Mouse (Mus musculus): Measurements from ENCODE around the gene Ino80d.

Gene Ino80d

GRCm38 (mm10) chr1:62991021-62991420, 123.4 kb downstream of the Ino80d start:
- DNase-seq (ENCODE audit: low spot score in 2 of 2), result no peak

- DNase-seq (ENCODE audit: low spot score in 2 of 2), result no peak
Measured at GRCm38 (mm10) chr1:62987561-62987960, 126.9 kb downstream of the Ino80d start.

- peak in 1 of 2 experiments; percentile 12 for DNase-seq (ENCODE audit: low spot score in 2 of 2)
Measured at GRCm38 (mm10) chr1:62986267-62986666, 128.2 kb downstream of the Ino80d start.

GRCm38 (mm10) chr1:62984566-62984965, 129.9 kb downstream of the Ino80d start:
- peak in 1 of 2 experiments; percentile 21 for DNase-seq (ENCODE audit: low spot score in 2 of 2)

- no peak for DNase-seq (ENCODE audit: low spot score in 2 of 2)
Measured at GRCm38 (mm10) chr1:62976742-62977141, 137.7 kb downstream of the Ino80d start.

GRCm38 (mm10) chr1:62966885-62967284, 147.6 kb downstream of the Ino80d start:
- DNase-seq (ENCODE audit: low spot score in 2 of 2), result no peak

- no peak for DNase-seq (ENCODE audit: low spot score in 2 of 2)
Measured at GRCm38 (mm10) chr1:62964291-62964690, 150.2 kb downstream of the Ino80d start.

GRCm38 (mm10) chr1:62956942-62957645, 157.4 kb downstream of the Ino80d start:
- no peak for DNase-seq (ENCODE audit: low spot score in 2 of 2)

- no peak for DNase-seq (ENCODE audit: low spot score in 2 of 2)
Measured at GRCm38 (mm10) chr1:62956526-62956925, 157.9 kb downstream of the Ino80d start.

GRCm38 (mm10) chr1:62955340-62955739, 159.1 kb downstream of the Ino80d start:
- no peak for DNase-seq (ENCODE audit: low spot score in 2 of 2)

- DNase-seq (ENCODE audit: low spot score in 2 of 2), result no peak
Measured at GRCm38 (mm10) chr1:62953036-62953435, 161.4 kb downstream of the Ino80d start.

- DNase-seq (ENCODE audit: low spot score in 2 of 2), result no peak
Measured at GRCm38 (mm10) chr1:62952319-62952718, 162.1 kb downstream of the Ino80d start.

GRCm38 (mm10) chr1:62951067-62951809, 163.2 kb downstream of the Ino80d start:
- DNase-seq (ENCODE audit: low spot score in 2 of 2), result no peak

- no peak for DNase-seq (ENCODE audit: low spot score in 2 of 2)
Measured at GRCm38 (mm10) chr1:62950526-62950925, 163.9 kb downstream of the Ino80d start.

GRCm38 (mm10) chr1:62947807-62948206, 166.7 kb downstream of the Ino80d start:
- no peak for DNase-seq (ENCODE audit: low spot score in 2 of 2)

GRCm38 (mm10) chr1:62946987-62947386, 167.5 kb downstream of the Ino80d start:
- no peak for DNase-seq (ENCODE audit: low spot score in 2 of 2)

- DNase-seq (ENCODE audit: low spot score in 2 of 2), result no peak
Measured at GRCm38 (mm10) chr1:62934752-62935329, 179.6 kb downstream of the Ino80d start.

- DNase-seq (ENCODE audit: low spot score in 2 of 2), result no peak
Measured at GRCm38 (mm10) chr1:62934100-62934513, 180.4 kb downstream of the Ino80d start.

GRCm38 (mm10) chr1:62933288-62934099, 181.0 kb downstream of the Ino80d start:
- DNase-seq (ENCODE audit: low spot score in 2 of 2), result no peak

- DNase-seq (ENCODE audit: low spot score in 2 of 2), result peak; percentile 23 to 47
Measured at GRCm38 (mm10) chr1:62929477-62929876, 185.0 kb downstream of the Ino80d start.

- DNase-seq (ENCODE audit: low spot score in 2 of 2), result no peak
Measured at GRCm38 (mm10) chr1:62919219-62919618, 195.2 kb downstream of the Ino80d start.

GRCm38 (mm10) chr1:62916609-62917008, 197.9 kb downstream of the Ino80d start:
- DNase-seq (ENCODE audit: low spot score in 2 of 2), result no peak

Data from spleen, postnatal 14 days (tissue).